Mouse (Mus musculus): Measurements from ENCODE around the gene Zfp950. TPM values are rescaled to one million over a fixed set of nuclear protein-coding genes. Genes with fewer than 3 reads are reported as not detected.

Gene Zfp950
- polyA plus RNA-seq, 1 experiment from 2014 or later, result 28.6 TPM

DNA sequence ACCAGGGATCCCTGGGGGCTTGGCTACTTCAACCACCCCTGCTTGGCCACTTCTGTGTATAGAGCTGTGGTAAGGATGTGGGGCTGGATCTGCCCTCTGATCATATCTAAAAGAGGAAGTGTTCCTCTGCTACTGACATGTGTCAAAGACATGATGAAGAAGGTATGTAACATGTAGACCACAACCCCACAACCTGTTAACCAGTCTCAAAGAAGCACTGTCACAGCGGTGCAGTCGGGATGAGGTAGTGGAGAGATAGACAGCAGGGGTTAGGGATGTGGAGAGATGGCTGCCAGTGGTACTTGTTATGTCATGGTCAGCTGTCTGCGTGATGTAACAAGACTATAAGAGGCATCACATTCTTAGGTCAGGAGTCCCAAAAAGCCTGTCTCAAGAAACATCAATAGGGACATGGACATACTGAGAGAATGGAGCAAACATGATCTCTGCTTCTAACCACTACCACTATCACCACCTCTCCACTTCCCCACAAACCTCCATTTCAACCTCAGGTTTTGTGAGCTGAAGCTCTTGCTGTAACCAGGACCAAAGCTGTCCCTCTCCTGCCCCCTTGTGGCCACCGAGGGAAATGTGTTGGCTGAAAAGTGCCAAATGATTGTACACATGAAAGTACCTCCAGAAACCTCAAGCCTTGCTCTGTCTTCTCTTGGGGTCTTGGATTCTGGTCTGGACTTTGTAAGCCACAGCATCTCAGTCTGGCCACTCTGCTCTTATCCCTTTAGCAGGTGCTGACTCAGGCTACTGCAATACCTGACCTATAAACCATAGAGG is 56.3 kb downstream of the Zfp950 start:
- H3K27ac ChIP-seq (replicated peaks; ENCODE audit: low read depth, low read length), result no peak overlapping the region
- H3K36me3 ChIP-seq (replicated peaks; ENCODE audit: control insufficient read depth, insufficient read depth, low read depth, low read length), result no peaks in the 10 kb centered on the region
- no peaks in the 10 kb centered on the region for H3K9me3 ChIP-seq (replicated peaks; ENCODE audit: control insufficient read depth, low read length)
- H3K4me1 ChIP-seq (ENCODE audit: control insufficient read depth, insufficient read depth, low read length), result no peaks in the 10 kb centered on the region
- H3K9ac ChIP-seq (replicated peaks; ENCODE audit: low read length), result no peak overlapping the region
- WGBS, result 51% methylated on average over 4 of the region's 4 CpGs
- H3K4me2 ChIP-seq (ENCODE audit: low read depth, low read length), result no peak overlapping the region
- ATAC-seq (replicated peaks; ENCODE audit: insufficient number of reproducible peaks, low FRiP score, low TSS enrichment, low read depth) (peak; percentile 59; the same call in 1 of the 2 replicates), DNase-seq (ENCODE audit: low spot score) (peak; percentile 88)
- H3K27me3 ChIP-seq (ENCODE audit: control insufficient read depth, insufficient read depth, low read length), result no peaks in the 10 kb centered on the region
- H3K4me3 ChIP-seq (ENCODE audit: low read depth, low read length), result no peak overlapping the region

DNA sequence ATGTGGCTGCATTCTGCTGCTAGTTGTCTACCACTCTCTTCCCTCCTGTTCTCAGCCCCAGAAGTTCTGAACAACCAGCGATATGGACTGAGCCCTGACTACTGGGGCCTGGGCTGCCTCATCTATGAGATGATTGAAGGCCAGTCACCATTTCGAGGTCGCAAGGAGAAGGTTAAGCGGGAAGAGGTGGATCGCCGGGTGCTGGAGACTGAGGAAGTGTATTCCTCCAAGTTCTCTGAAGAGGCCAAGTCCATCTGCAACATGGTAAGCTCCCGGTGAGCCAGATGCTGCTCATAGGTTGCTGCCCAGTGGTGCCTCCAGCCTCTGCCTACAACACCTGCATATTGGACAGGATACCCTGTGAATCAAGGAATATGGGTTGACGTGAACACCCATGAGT is 57.6 kb downstream of the Zfp950 start:
- Histone ChIP-seq H3K9ac (replicated peaks; ENCODE audit: low read length) (no peak overlapping the region), H3K9me3 (replicated peaks; ENCODE audit: control insufficient read depth, low read length) (no peaks in the 10 kb centered on the region), H3K4me3 (ENCODE audit: low read depth, low read length) (no peak overlapping the region), H3K36me3 (replicated peaks; ENCODE audit: control insufficient read depth, insufficient read depth, low read depth, low read length) (no peaks in the 10 kb centered on the region), H3K4me1 (ENCODE audit: control insufficient read depth, insufficient read depth, low read length) (no peaks in the 10 kb centered on the region), H3K4me2 (ENCODE audit: low read depth, low read length) (no peak overlapping the region), H3K27ac (replicated peaks; ENCODE audit: low read depth, low read length) (no peak overlapping the region), H3K27me3 (ENCODE audit: control insufficient read depth, insufficient read depth, low read length) (no peaks in the 10 kb centered on the region)
- DNase-seq (ENCODE audit: low spot score) (no peak), ATAC-seq (replicated peaks; ENCODE audit: insufficient number of reproducible peaks, low FRiP score, low TSS enrichment, low read depth) (no peak)
- 92% methylated on average over 8 of the region's 8 CpGs for WGBS

DNA sequence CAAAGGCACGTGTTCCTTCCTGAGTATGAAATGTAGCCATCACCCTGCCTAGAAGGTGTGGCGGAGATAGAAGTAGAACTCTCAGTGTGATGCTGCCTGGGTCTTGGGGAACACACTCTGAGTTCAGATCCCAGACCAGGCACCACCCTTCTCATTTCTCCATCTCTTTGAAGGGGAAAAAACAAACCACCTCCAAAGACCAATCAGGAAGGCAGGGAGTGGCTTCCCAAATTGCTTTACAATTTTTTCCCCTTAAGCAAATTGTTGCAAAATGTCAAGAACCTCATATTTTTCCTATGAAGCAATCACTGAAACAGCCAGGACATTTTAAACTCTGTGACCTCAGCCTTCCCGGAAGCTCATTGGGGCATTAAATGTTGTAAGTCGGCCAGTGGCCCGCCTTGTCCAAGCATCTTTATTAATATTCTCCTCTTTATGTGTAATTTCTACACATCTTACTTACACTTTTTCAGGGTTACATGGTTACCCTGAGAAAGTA is 60.3 kb downstream of the Zfp950 start:
- ATAC-seq (replicated peaks; ENCODE audit: insufficient number of reproducible peaks, low FRiP score, low TSS enrichment, low read depth), result no peak
- H3K4me3 ChIP-seq (ENCODE audit: low read depth, low read length), result no peak overlapping the region
- H3K9ac ChIP-seq (replicated peaks; ENCODE audit: low read length), result no peak overlapping the region
- H3K36me3 ChIP-seq (replicated peaks; ENCODE audit: control insufficient read depth, insufficient read depth, low read depth, low read length), result no peaks in the 10 kb centered on the region
- H3K27ac ChIP-seq (replicated peaks; ENCODE audit: low read depth, low read length), result no peak overlapping the region
- 91% methylated on average over 5 of the region's 5 CpGs for WGBS
- no peaks in the 10 kb centered on the region for H3K27me3 ChIP-seq (ENCODE audit: control insufficient read depth, insufficient read depth, low read length)
- no peak for DNase-seq (ENCODE audit: low spot score)
- no peaks in the 10 kb centered on the region for H3K9me3 ChIP-seq (replicated peaks; ENCODE audit: control insufficient read depth, low read length)
- no peak overlapping the region for H3K4me2 ChIP-seq (ENCODE audit: low read depth, low read length)
- H3K4me1 ChIP-seq (ENCODE audit: control insufficient read depth, insufficient read depth, low read length), result no peaks in the 10 kb centered on the region

DNA sequence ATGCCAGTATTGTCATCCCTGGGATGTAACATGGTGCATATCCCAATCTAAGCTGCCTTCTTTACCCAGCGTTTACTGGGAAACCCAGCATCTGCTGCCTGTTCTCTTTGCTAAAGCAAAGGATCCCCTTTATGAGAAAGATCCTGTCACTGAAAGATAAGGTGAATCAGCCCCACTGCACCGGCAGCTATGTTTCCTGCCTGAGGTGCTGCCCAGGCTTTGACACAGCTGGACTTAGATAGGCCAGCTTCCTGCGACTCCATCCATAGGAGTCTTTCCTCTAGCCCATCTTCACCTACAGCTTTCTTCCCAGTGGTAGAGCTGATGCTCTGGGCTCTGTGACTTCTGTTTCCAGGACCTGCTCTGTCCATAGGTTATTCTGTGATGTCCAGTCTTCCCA is 62.0 kb downstream of the Zfp950 start:
- Histone ChIP-seq H3K4me3 (ENCODE audit: low read depth, low read length) (no peak overlapping the region), H3K27me3 (ENCODE audit: control insufficient read depth, insufficient read depth, low read length) (no peaks in the 10 kb centered on the region), H3K9me3 (replicated peaks; ENCODE audit: control insufficient read depth, low read length) (no peaks in the 10 kb centered on the region), H3K4me2 (ENCODE audit: low read depth, low read length) (no peak overlapping the region), H3K4me1 (ENCODE audit: control insufficient read depth, insufficient read depth, low read length) (no peaks in the 10 kb centered on the region), H3K36me3 (replicated peaks; ENCODE audit: control insufficient read depth, insufficient read depth, low read depth, low read length) (no peaks in the 10 kb centered on the region), H3K27ac (replicated peaks; ENCODE audit: low read depth, low read length) (no peak overlapping the region), H3K9ac (replicated peaks; ENCODE audit: low read length) (no peak overlapping the region)
- no peak for ATAC-seq (replicated peaks; ENCODE audit: insufficient number of reproducible peaks, low FRiP score, low TSS enrichment, low read depth)
- no peak for DNase-seq (ENCODE audit: low spot score)
- 84% methylated on average over 3 of the region's 3 CpGs for WGBS

DNA sequence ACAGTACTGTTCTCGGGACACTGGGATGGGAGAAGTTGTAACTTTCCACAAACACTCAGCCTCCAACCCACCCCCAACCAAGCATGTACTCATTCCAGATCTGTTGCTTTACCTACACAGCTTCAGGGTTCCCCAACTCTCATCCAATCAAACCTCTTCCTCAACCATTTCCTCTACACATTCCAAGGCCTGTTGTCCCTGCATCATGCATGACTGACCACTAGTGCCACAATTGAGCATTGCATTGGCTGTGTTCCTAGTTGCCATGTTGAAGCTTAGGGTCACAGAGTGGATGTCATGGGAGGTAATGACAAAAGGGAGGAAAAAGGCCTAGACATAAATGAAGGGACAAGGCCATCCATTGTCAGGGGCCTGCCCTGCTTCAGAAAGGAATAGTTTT is 75.6 kb downstream of the Zfp950 start:
- Histone ChIP-seq H3K4me3 (ENCODE audit: low read depth, low read length) (no peak overlapping the region), H3K27me3 (ENCODE audit: control insufficient read depth, insufficient read depth, low read length) (no peaks in the 10 kb centered on the region), H3K9ac (replicated peaks; ENCODE audit: low read length) (no peak overlapping the region), H3K9me3 (replicated peaks; ENCODE audit: control insufficient read depth, low read length) (no peaks in the 10 kb centered on the region), H3K27ac (replicated peaks; ENCODE audit: low read depth, low read length) (no peak overlapping the region), H3K4me2 (ENCODE audit: low read depth, low read length) (no peak overlapping the region), H3K4me1 (ENCODE audit: control insufficient read depth, insufficient read depth, low read length) (no peaks in the 10 kb centered on the region), H3K36me3 (replicated peaks; ENCODE audit: control insufficient read depth, insufficient read depth, low read depth, low read length) (no peaks in the 10 kb centered on the region)
- DNase-seq (ENCODE audit: low spot score), result no peak
- ATAC-seq (replicated peaks; ENCODE audit: insufficient number of reproducible peaks, low FRiP score, low TSS enrichment, low read depth), result no peak
- WGBS, result 86% methylated on average over 1 of the region's 1 CpGs

DNA sequence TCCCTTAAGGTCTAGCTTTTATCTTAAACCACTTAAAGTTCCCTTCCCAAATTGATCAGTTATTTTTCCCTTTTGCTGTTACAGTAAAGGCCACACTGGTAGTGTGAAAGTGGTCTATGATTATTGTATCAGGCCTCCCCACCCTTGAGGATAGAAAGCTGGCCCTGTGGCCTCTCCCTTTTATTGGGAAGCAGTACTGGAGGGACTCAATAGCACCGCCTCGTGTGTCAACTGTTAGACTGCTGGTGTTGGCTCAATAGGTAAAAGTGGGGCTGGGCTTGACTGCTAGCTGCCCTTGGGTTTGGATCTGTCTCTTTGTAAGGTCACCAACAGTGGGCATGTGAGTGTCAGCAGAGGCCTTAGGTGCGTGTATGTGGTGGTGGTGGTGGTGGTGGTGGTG is 76.3 kb downstream of the Zfp950 start:
- 97% methylated on average over 3 of the region's 3 CpGs for WGBS
- Histone ChIP-seq H3K9me3 (replicated peaks; ENCODE audit: control insufficient read depth, low read length) (no peaks in the 10 kb centered on the region), H3K4me1 (ENCODE audit: control insufficient read depth, insufficient read depth, low read length) (no peaks in the 10 kb centered on the region), H3K27me3 (ENCODE audit: control insufficient read depth, insufficient read depth, low read length) (no peaks in the 10 kb centered on the region), H3K9ac (replicated peaks; ENCODE audit: low read length) (no peak overlapping the region), H3K4me2 (ENCODE audit: low read depth, low read length) (no peak overlapping the region), H3K27ac (replicated peaks; ENCODE audit: low read depth, low read length) (no peak overlapping the region), H3K4me3 (ENCODE audit: low read depth, low read length) (no peak overlapping the region), H3K36me3 (replicated peaks; ENCODE audit: control insufficient read depth, insufficient read depth, low read depth, low read length) (no peaks in the 10 kb centered on the region)
- DNase-seq (ENCODE audit: low spot score) (no peak), ATAC-seq (replicated peaks; ENCODE audit: insufficient number of reproducible peaks, low FRiP score, low TSS enrichment, low read depth) (no peak)

DNA sequence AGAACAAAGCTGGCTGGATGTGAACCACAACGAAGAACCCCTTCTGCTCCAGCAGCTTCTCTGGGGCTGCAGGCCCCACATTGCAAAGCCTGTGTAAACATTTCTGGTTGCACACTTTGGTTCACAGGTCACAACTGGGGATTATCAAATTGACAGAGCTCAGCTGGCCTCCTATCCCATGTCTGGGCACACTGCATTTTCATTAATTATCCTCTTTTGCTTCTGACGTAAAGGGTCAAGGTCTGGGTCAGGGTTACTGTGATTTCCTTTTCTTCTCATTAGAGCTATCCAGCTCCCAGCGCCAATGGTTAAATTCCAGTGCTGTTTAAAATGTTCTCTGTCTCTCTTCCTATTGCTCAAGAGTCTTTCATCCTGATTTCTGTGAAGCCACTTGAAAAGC is 83.1 kb downstream of the Zfp950 start:
- DNase-seq (ENCODE audit: low spot score), result peak; percentile 21
- H3K4me3 ChIP-seq (ENCODE audit: low read depth, low read length), result no peak overlapping the region

DNA sequence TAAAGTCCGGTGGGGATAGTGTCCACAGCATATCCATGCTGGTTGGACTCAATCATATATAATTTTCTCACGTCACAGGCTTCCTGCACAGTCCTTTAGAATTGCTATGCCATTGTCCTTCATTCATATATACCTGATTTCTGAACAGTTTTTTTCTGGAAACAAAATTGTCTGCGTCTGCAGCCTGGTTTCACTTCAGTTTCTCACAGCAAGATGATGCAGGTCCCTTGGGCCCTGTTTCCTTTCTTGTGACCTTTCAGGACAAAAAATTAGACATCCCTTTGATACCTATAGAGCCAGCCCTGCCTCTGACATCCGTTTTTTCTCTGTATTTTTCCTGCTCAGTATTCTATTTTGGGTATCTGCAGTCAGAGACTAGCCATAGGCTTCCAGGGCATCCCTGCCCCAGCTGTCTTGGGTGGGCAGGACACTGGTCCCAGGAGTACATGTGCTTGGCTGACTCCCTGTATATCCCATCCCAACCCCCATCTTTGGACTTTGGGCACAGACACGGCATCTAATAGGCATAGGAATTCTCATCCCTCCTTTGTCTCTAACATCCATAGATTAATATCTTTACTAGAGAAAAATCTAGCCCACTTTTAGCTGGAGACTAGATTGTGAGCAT is 83.7 kb downstream of the Zfp950 start:
- H3K27me3 ChIP-seq (ENCODE audit: control insufficient read depth, insufficient read depth, low read length), result no peaks in the 10 kb centered on the region
- no peaks in the 10 kb centered on the region for H3K36me3 ChIP-seq (replicated peaks; ENCODE audit: control insufficient read depth, insufficient read depth, low read depth, low read length)
- H3K9ac ChIP-seq (replicated peaks; ENCODE audit: low read length), result no peak overlapping the region
- no peak for DNase-seq (ENCODE audit: low spot score)
- no peaks in the 10 kb centered on the region for H3K4me1 ChIP-seq (ENCODE audit: control insufficient read depth, insufficient read depth, low read length)
- no peak overlapping the region for H3K27ac ChIP-seq (replicated peaks; ENCODE audit: low read depth, low read length)
- H3K9me3 ChIP-seq (replicated peaks; ENCODE audit: control insufficient read depth, low read length), result no peaks in the 10 kb centered on the region
- ATAC-seq (replicated peaks; ENCODE audit: insufficient number of reproducible peaks, low FRiP score, low TSS enrichment, low read depth), result no peak
- 53% methylated on average over 5 of the region's 5 CpGs for WGBS
- no peak overlapping the region for H3K4me3 ChIP-seq (ENCODE audit: low read depth, low read length)
- H3K4me2 ChIP-seq (ENCODE audit: low read depth, low read length), result no peak overlapping the region

More for the DNA sequence above, 83.1 kb downstream of the Zfp950 start:
- 9% methylated on average over 3 of the region's 3 CpGs for WGBS
- Histone ChIP-seq H3K4me2 (ENCODE audit: low read depth, low read length) (no peak overlapping the region), H3K4me1 (ENCODE audit: control insufficient read depth, insufficient read depth, low read length) (no peaks in the 10 kb centered on the region), H3K9me3 (replicated peaks; ENCODE audit: control insufficient read depth, low read length) (no peaks in the 10 kb centered on the region), H3K27ac (replicated peaks; ENCODE audit: low read depth, low read length) (no peak overlapping the region), H3K9ac (replicated peaks; ENCODE audit: low read length) (no peak overlapping the region), H3K27me3 (ENCODE audit: control insufficient read depth, insufficient read depth, low read length) (no peaks in the 10 kb centered on the region), H3K36me3 (replicated peaks; ENCODE audit: control insufficient read depth, insufficient read depth, low read depth, low read length) (no peaks in the 10 kb centered on the region)
- no peak for ATAC-seq (replicated peaks; ENCODE audit: insufficient number of reproducible peaks, low FRiP score, low TSS enrichment, low read depth)

Data from embryonic facial prominence, embryonic 11.5 days (tissue).